Comparison of ENCODE assay signal across 15 mouse cellular contexts in the genomic region with DNA sequence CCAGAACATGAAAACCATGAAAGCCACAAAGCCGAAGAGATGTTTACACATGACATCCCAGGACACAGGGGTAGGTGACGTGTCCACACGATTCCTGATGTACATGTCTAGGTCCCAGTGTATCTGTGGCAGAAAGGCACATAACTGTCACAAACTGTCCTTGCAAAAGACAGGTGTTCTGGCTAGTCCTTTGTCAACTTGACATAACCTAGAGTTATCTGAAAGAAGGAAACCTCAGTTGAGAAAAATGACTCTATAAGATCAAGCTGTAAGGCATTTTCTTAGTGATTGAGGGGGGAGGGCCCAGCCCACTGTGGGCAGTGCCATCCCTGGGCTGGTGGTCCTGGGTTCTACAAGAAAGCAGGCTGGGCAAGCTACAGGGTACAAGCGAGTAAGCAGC. TPM values are rescaled to one million over a fixed set of nuclear protein-coding genes. Genes with fewer than 3 reads are reported as not detected.
DNase-seq lines count a peak whose midpoint lies in the region; ATAC-seq and TF ChIP-seq lines count a peak whose summit lies in the region.
"Had no signal": no experiment of that assay in that cellular context is flagged by ENCODE, and none has a peak within 500 bp of the region (broad histone marks: within the 10 kb centered on the region; RNA-seq: fewer than 3 reads in every experiment).

Gene Gm20538 (minus strand): TSS at position 101 of the 400 bp plus-strand sequence.

- peaks cover 59% of the 10 kb centered on the region for H3K36me3 ChIP-seq in forebrain, embryonic 10.5 days (replicated peaks)
- H3K36me3 ChIP-seq in forebrain, postnatal 0 days (ENCODE audit: insufficient read depth), result peaks cover 47% of the 10 kb centered on the region
- H3K36me3 ChIP-seq in kidney, embryonic 15.5 days, result peaks cover 59% of the 10 kb centered on the region
- peaks cover 54% of the 10 kb centered on the region for H3K36me3 ChIP-seq in neural tube, embryonic 12.5 days

- peaks cover 16% of the 10 kb centered on the region for H3K4me1 ChIP-seq in forebrain, embryonic 10.5 days
- H3K4me1 ChIP-seq in forebrain, postnatal 0 days (ENCODE audit: insufficient read depth), result peaks cover 12% of the 10 kb centered on the region
- H3K4me1 ChIP-seq in kidney, embryonic 15.5 days, result peaks cover 25% of the 10 kb centered on the region
- peaks cover 6% of the 10 kb centered on the region for H3K4me1 ChIP-seq in neural tube, embryonic 12.5 days

- H3K4me2 ChIP-seq in forebrain, postnatal 0 days (ENCODE audit: low read depth), result no peak within 1 kb of the TSS
- peak within 1 kb of the TSS; percentile 87 for H3K4me2 ChIP-seq in kidney, embryonic 15.5 days
- H3K4me2 ChIP-seq in neural tube, embryonic 12.5 days (replicated peaks), result peak within 1 kb of the TSS; percentile 74; the same call in 1 of the 2 replicates

- DNase-seq in forebrain, embryonic 10.5 days (ENCODE audit: extremely low spot score, low spot score), result no peak
- DNase-seq in forebrain, postnatal 0 days, result no peak
- no peak for DNase-seq in kidney, postnatal 36 days
- no peak for DNase-seq in neural tube, embryonic 10.5 days (ENCODE audit: extremely low spot score, low spot score)
- DNase-seq in urinary bladder, postnatal 4 days (ENCODE audit: low spot score in 2 of 2), result no peak
- no peak for DNase-seq in embryo, embryonic 11 days
- DNase-seq: adrenal gland, postnatal 10 days; liver, embryonic 13.5 days had no signal

- no peak for ATAC-seq in forebrain, postnatal 0 days
- no peak for ATAC-seq in kidney, embryonic 15.5 days (replicated peaks; ENCODE audit: low FRiP score)
- ATAC-seq in neural tube, embryonic 12.5 days (ENCODE audit: low FRiP score, low read depth), result no peak
- ATAC-seq: inflammation-experienced regulatory T-cells, adult 6 months had no signal

- no peaks in the 10 kb centered on the region; the same call in 1 of the 2 replicates for H3K27me3 ChIP-seq in forebrain, embryonic 10.5 days (ENCODE audit: poor library complexity, severe bottlenecking)
- no peaks in the 10 kb centered on the region for H3K27me3 ChIP-seq in forebrain, postnatal 0 days (ENCODE audit: insufficient read depth, low read length)
- 0 out of 2 replicates have a peak, but pooled peaks cover 1% of the 10 kb centered on the region for H3K27me3 ChIP-seq in kidney, embryonic 15.5 days
- H3K27me3 ChIP-seq in neural tube, embryonic 12.5 days (replicated peaks), result no peaks in the 10 kb centered on the region

- H3K27ac ChIP-seq in forebrain, embryonic 10.5 days, result no peak within 1 kb of the TSS
- no peak within 1 kb of the TSS for H3K27ac ChIP-seq in forebrain, postnatal 0 days (ENCODE audit: low read depth, low read length)
- no peak within 1 kb of the TSS for H3K27ac ChIP-seq in kidney, embryonic 15.5 days
- no peak within 1 kb of the TSS for H3K27ac ChIP-seq in neural tube, embryonic 12.5 days
- H3K27ac ChIP-seq: liver, embryonic 13.5 days; macrophage had no signal

- WGBS in forebrain, embryonic 10.5 days, result 96% methylated on average over 4 of the region's 4 CpGs
- WGBS in forebrain, postnatal 0 days, result 96% methylated on average over 4 of the region's 4 CpGs
- WGBS in kidney, embryonic 15.5 days, result 94% methylated on average over 4 of the region's 4 CpGs
- 94% methylated on average over 4 of the region's 4 CpGs for WGBS in neural tube, embryonic 12.5 days

- H3K9me3 ChIP-seq in forebrain, embryonic 10.5 days, result no peaks in the 10 kb centered on the region
- H3K9me3 ChIP-seq in forebrain, postnatal 0 days (ENCODE audit: low read length), result no peaks in the 10 kb centered on the region
- no peaks in the 10 kb centered on the region for H3K9me3 ChIP-seq in kidney, embryonic 15.5 days (replicated peaks)
- H3K9me3 ChIP-seq in neural tube, embryonic 12.5 days, result no peaks in the 10 kb centered on the region
- H3K9me3 ChIP-seq: liver, embryonic 13.5 days had no signal

- H3K9ac ChIP-seq in forebrain, postnatal 0 days, result no peak within 1 kb of the TSS
- H3K9ac ChIP-seq in kidney, embryonic 15.5 days, result no peak within 1 kb of the TSS
- no peak within 1 kb of the TSS for H3K9ac ChIP-seq in neural tube, embryonic 12.5 days

- H3K4me3 ChIP-seq in forebrain, embryonic 10.5 days, result 0 out of 2 replicates have a peak within 1 kb of the TSS, but pooled peaks have one; percentile 94
- no peak within 1 kb of the TSS for H3K4me3 ChIP-seq in forebrain, postnatal 0 days (ENCODE audit: low read depth, low read length)
- peak within 1 kb of the TSS; percentile 87; the same call in 1 of the 2 replicates for H3K4me3 ChIP-seq in kidney, embryonic 15.5 days (replicated peaks)
- H3K4me3 ChIP-seq in neural tube, embryonic 12.5 days, result no peak within 1 kb of the TSS

- TF ChIP-seq CTCF in forebrain, postnatal 0 days (IDR thresholded peaks at IDR 0.05; ENCODE audit: low read depth), result no peak

RNA-seq across cellular contexts. Expression of gene Gm20538, which starts in this region (rescaled TPM):
- polyA plus RNA-seq in forebrain, embryonic 10.5 days (2016; fragmentation: Nextera tagmentation; extraction: Ambion mirVana), result not detected in 2 replicates
- total RNA-seq in forebrain, postnatal 0 days (2014; rRNA removed), result not detected in 2 replicates
- not detected in 2 replicates for polyA plus RNA-seq in forebrain, postnatal 0 days (2015; fragmentation: Nextera tagmentation; extraction: Ambion mirVana)
- polyA plus RNA-seq in kidney, embryonic 15.5 days (2015; fragmentation: Nextera tagmentation; extraction: Ambion mirVana), result not detected in 2 replicates
- not detected in 2 replicates for polyA plus RNA-seq in neural tube, embryonic 12.5 days (2016; fragmentation: Nextera tagmentation; extraction: Ambion mirVana)
- total RNA-seq: adrenal gland, postnatal 10 days had no signal
- polyA plus RNA-seq: frontal cortex, adult 2 months; gonadal fat pad, adult 2 months; inflammation-experienced regulatory T-cells, adult 6 months; large intestine, adult 2 months; liver, embryonic 13.5 days; macrophage had no signal

Comparison
In these comparisons a context has a peak if more than half of its experiments do, and no peak if none do; other contexts are left out.
1. H3K4me3 ChIP-seq: peak in forebrain, embryonic 10.5 days (single experiment) and kidney, embryonic 15.5 days (single experiment); none in forebrain, postnatal 0 days (single experiment) and neural tube, embryonic 12.5 days (single experiment).